Mouse (Mus musculus) intestine, postnatal 0 days (tissue): ENCODE measurements around the gene Gm10964. TPM values are rescaled to one million over a fixed set of nuclear protein-coding genes. Genes with fewer than 3 reads are reported as not detected.

ENCODE experiments used
- ATAC-seq: fragments of 200-750 bp; cut with Nextera tagmentation; 2 replicates; pipeline ENCODE4 v1.8.0; 2017; ENCODE audit warnings: mild to moderate bottlenecking, moderate TSS enrichment, moderate library complexity
- H3K27ac ChIP-seq: fragments of 300-500 bp; sonication (generic); 2 replicates; pipeline ENCODE4 v1.5.1; 2014; ENCODE audit warnings: mild to moderate bottlenecking, low read depth, low read length, moderate library complexity
- H3K27me3 ChIP-seq: fragments of 300-500 bp; sonication (generic); replicated peaks from 2 replicates; pipeline ENCODE4 v1.6.1; 2014; ENCODE audit warnings: low read length, mixed read lengths; ENCODE audit not compliant: control insufficient read depth, insufficient read depth
- H3K36me3 ChIP-seq: fragments of 300-500 bp; sonication (generic); 2 replicates; pipeline ENCODE4 v1.6.1; 2014; ENCODE audit warnings: mild to moderate bottlenecking, moderate library complexity; ENCODE audit not compliant: control insufficient read depth, insufficient read depth
- H3K4me1 ChIP-seq: fragments of 300-500 bp; sonication (generic); replicated peaks from 2 replicates; pipeline ENCODE4 v1.6.1; 2014; ENCODE audit warnings: antibody characterized with exemption, low read length, mixed read lengths; ENCODE audit not compliant: control insufficient read depth, insufficient read depth
- H3K4me2 ChIP-seq: fragments of 300-500 bp; sonication (generic); replicated peaks from 2 replicates; pipeline ENCODE4 v1.6.1; 2014; ENCODE audit warnings: low read depth, mild to moderate bottlenecking, moderate library complexity
- H3K4me3 ChIP-seq: fragments of 300-500 bp; sonication (generic); 2 replicates; pipeline ENCODE4 v1.5.1; 2014; ENCODE audit warnings: low read depth, low read length
- H3K9ac ChIP-seq: fragments of 300-500 bp; sonication (generic); 2 replicates; pipeline ENCODE4 v1.6.1; 2014; ENCODE audit warnings: mild to moderate bottlenecking, low read depth, low read length
- H3K9me3 ChIP-seq: fragments of 300-500 bp; sonication (generic); 2 replicates; pipeline ENCODE4 v1.6.1; 2016; ENCODE audit warnings: mixed run types; ENCODE audit not compliant: control insufficient read depth
- CTCF ChIP-seq: sonication (generic); IDR thresholded peaks from 2 replicates; pipeline ENCODE4 v1.5.1; 2016; ENCODE audit warnings: low read depth, mild to moderate bottlenecking, control low read depth, antibody characterized with exemption, moderate library complexity
- WGBS: fragments of 180-500 bp; shearing (Covaris S2); extraction: QIAGEN DNeasy Blood & Tissue Kit; methylation state at CpG from one replicate; pipeline ENCODE4 v1.1.7; 2014; 5-methylcytosine and 5-hydroxymethylcytosine counted together
- polyA plus RNA-seq: library from polyadenylated mRNA; unstranded; fragments of >200 nt; fragmentation: Nextera tagmentation; extraction: Ambion mirVana; gene quantifications from 2 replicates; pipeline ENCODE4 v1.2.1, GENCODE M21; 2015

The Gm10964 gene
- polyA plus RNA-seq, 1 experiment from 2014 or later: not detected

GRCm38 (mm10) chr3:103780777-103781176 is 41.6 kb downstream of the Gm10964 start:
- no peak overlapping the region for H3K4me3 ChIP-seq
- WGBS: 74% methylated on average over 5 of the region's 5 CpGs
- no peak overlapping the region for H3K4me2 ChIP-seq
- H3K27ac ChIP-seq: no peak overlapping the region
- no peaks in the 10 kb centered on the region for H3K27me3 ChIP-seq
- peaks cover 15% of the 10 kb centered on the region for H3K36me3 ChIP-seq
- TF ChIP-seq CTCF: no peak
- no peak overlapping the region for H3K9ac ChIP-seq
- no peaks in the 10 kb centered on the region for H3K9me3 ChIP-seq
- H3K4me1 ChIP-seq: no peaks in the 10 kb centered on the region
- no peak for ATAC-seq

- H3K4me1 ChIP-seq: no peaks in the 10 kb centered on the region
- ATAC-seq: peak; percentile 61; the same call in 1 of the 2 replicates
- no peak overlapping the region for H3K4me2 ChIP-seq
- WGBS: 56% methylated on average over 4 of the region's 4 CpGs
- H3K27me3 ChIP-seq: no peaks in the 10 kb centered on the region
- no peak overlapping the region for H3K9ac ChIP-seq
- H3K27ac ChIP-seq: no peak overlapping the region
- H3K36me3 ChIP-seq: 0 out of 2 replicates have a peak, but pooled peaks cover 2% of the 10 kb centered on the region
- no peaks in the 10 kb centered on the region for H3K9me3 ChIP-seq
- TF ChIP-seq CTCF: no peak
- H3K4me3 ChIP-seq: no peak overlapping the region
These were observed 43.9 kb downstream of the Gm10964 start for GRCm38 (mm10) chr3:103782844-103783609.

- H3K36me3 ChIP-seq: no peaks in the 10 kb centered on the region
- H3K27ac ChIP-seq: peak overlapping the region; percentile 57
- no peaks in the 10 kb centered on the region for H3K9me3 ChIP-seq
- WGBS: 39% methylated on average over 7 of the region's 7 CpGs
- no peak for TF ChIP-seq CTCF
- no peak for ATAC-seq
- H3K9ac ChIP-seq: no peak overlapping the region
- H3K4me1 ChIP-seq: peaks cover 4% of the 10 kb centered on the region
- H3K27me3 ChIP-seq: no peaks in the 10 kb centered on the region
- H3K4me2 ChIP-seq: peak overlapping the region; percentile 17; the same call in 1 of the 2 replicates
- H3K4me3 ChIP-seq: no peak overlapping the region
These were observed 48.1 kb downstream of the Gm10964 start for GRCm38 (mm10) chr3:103787225-103787624.

GRCm38 (mm10) chr3:103789096-103789495 is 49.9 kb downstream of the Gm10964 start:
- Histone ChIP-seq H3K4me3 (no peak overlapping the region), H3K4me2 (peak overlapping the region; percentile 76), H3K27ac (no peak overlapping the region), H3K9me3 (no peaks in the 10 kb centered on the region), H3K27me3 (no peaks in the 10 kb centered on the region), H3K36me3 (no peaks in the 10 kb centered on the region), H3K4me1 (peaks cover 4% of the 10 kb centered on the region), H3K9ac (no peak overlapping the region)
- ATAC-seq: no peak
- no peak for TF ChIP-seq CTCF
- WGBS: 71% methylated on average over 7 of the region's 7 CpGs

- no peak for TF ChIP-seq CTCF
- no peak for ATAC-seq
These were observed 50.8 kb downstream of the Gm10964 start for GRCm38 (mm10) chr3:103789891-103790345.

GRCm38 (mm10) chr3:103790346-103791145 is 51.4 kb downstream of the Gm10964 start:
- peaks cover 4% of the 10 kb centered on the region for H3K4me1 ChIP-seq
- ATAC-seq: peak; percentile 66
- H3K27me3 ChIP-seq: no peaks in the 10 kb centered on the region
- peak overlapping the region; percentile 82 for H3K4me3 ChIP-seq
- TF ChIP-seq CTCF: 0 out of 2 replicates have a peak, but pooled peaks have one; percentile 23
- H3K9me3 ChIP-seq: no peaks in the 10 kb centered on the region
- under 1% methylated on average over 40 of the region's 61 CpGs for WGBS
- no peaks in the 10 kb centered on the region for H3K36me3 ChIP-seq
- peak overlapping the region; percentile 76 for H3K4me2 ChIP-seq
- peak overlapping the region; percentile 86 for H3K27ac ChIP-seq
- H3K9ac ChIP-seq: peak overlapping the region; percentile 87

More at GRCm38 (mm10) chr3:103789891-103790345, 50.8 kb downstream of the Gm10964 start:
- Histone ChIP-seq H3K9me3 (no peaks in the 10 kb centered on the region), H3K4me1 (peaks cover 4% of the 10 kb centered on the region), H3K4me3 (peak overlapping the region; percentile 82), H3K27me3 (no peaks in the 10 kb centered on the region), H3K9ac (peak overlapping the region; percentile 87; the same call in 1 of the 2 replicates), H3K4me2 (peak overlapping the region; percentile 76), H3K27ac (peak overlapping the region; percentile 86), H3K36me3 (no peaks in the 10 kb centered on the region)
- WGBS: 2% methylated on average over 14 of the region's 14 CpGs
